Mouse (Mus musculus) midbrain, embryonic 10.5 days (tissue): ENCODE results near the gene Sema3f. TPM values are rescaled to one million over a fixed set of nuclear protein-coding genes. Genes with fewer than 3 reads are reported as not detected.

Source experiments
- DNase-seq: peaks from one replicate; pipeline ENCODE4 v3.0.0-alpha.2; 2017; ENCODE audit warnings: low spot score
- H3K27ac ChIP-seq: fragments of 300-500 bp; sonication (generic); replicated peaks from 2 replicates; pipeline ENCODE4 v1.5.1; 2016; ENCODE audit warnings: mild to moderate bottlenecking
- H3K27me3 ChIP-seq: fragments of 300-500 bp; sonication (generic); 2 replicates; pipeline ENCODE4 v1.6.1; 2016; ENCODE audit warnings: low read depth, mild to moderate bottlenecking; ENCODE audit not compliant: poor library complexity, severe bottlenecking
- H3K36me3 ChIP-seq: fragments of 300-500 bp; sonication (generic); 2 replicates; pipeline ENCODE4 v1.6.1; 2016; ENCODE audit warnings: mild to moderate bottlenecking, moderate library complexity
- H3K4me1 ChIP-seq: fragments of 300-500 bp; sonication (generic); 2 replicates; pipeline ENCODE4 v1.6.1; 2016
- H3K4me3 ChIP-seq: fragments of 300-500 bp; sonication (generic); 2 replicates; pipeline ENCODE4 v1.5.1; 2016; ENCODE audit warnings: mild to moderate bottlenecking, moderate library complexity
- H3K9me3 ChIP-seq: fragments of 300-500 bp; sonication (generic); replicated peaks from 2 replicates; pipeline ENCODE4 v1.6.1; 2016; ENCODE audit warnings: mild to moderate bottlenecking
- WGBS: fragments of 180-500 bp; shearing (Covaris S2); methylation state at CpG from one replicate; pipeline ENCODE4 v1.1.7; 2016; 5-methylcytosine and 5-hydroxymethylcytosine counted together
- polyA plus RNA-seq: library from polyadenylated mRNA; unstranded; fragments of >200 nt; fragmentation: Nextera tagmentation; extraction: Ambion mirVana; gene quantifications from 2 replicates; pipeline ENCODE4 v1.2.1, GENCODE M21; 2016

The Sema3f gene
- polyA plus RNA-seq, result 14.9 and 17.2 TPM in 2 replicates

DNA sequence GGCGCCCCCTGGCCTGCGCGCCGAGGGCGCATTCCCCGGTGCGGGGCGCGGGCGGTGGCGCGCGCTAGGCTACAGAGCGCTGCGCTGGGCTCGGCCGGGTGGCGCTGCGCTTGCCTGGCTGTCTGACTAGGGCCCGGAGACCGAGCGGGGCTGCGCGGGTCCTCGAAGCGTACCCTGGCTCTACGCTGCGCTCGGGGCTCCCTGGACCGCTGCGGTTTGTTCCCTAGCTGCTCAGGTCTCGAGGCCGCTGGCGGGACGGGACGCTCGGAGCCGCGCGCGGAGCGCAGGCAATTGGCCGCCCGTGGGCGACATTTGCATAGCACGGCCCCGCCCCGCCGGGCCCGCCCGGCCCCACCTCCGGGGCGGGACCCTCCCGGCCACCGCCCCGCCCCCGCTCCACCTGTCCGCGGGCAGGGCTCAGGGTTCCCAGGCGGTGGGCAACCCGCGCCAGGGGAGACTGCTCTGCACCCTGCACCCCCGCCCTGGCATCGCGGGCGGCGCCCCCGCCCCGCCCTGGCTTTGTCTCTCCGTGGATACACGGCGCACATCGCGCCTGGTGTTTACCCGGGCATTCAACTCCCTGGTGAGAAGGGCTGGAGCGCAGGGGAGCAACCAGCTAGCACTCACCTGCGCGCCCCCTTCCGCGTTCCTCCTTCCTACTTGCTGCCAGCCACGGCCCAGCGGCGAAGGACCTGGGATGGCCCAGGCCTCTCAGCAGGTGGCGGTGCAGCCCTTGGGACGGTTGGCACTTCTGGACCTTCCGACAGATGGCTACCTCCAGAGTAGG, at the start of gene Sema3f:
Sema3f (minus strand) TSS at position 779 of the 787 bp plus-strand sequence.
- peaks cover 58% of the 10 kb centered on the region for H3K27me3 ChIP-seq

DNA sequence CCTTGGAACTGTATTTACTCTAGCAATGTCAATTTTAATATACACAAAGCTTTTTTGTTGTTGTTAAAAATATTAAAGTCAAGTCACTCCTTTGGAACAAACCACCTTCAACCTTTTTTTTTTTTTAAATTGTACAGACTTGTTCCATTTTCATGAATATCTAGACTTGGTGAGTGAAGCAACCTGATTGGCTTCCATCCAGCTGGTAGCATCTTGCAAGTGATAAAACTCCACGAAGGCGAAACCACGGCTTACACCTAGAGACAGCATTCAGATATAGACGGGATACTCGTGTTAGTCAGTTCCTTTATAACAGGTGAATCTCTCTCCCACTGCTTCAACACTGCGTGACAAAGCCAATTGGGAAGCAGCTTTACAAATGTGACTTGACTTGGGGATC, 49.3 kb upstream of the Sema3f start:
- no peaks in the 10 kb centered on the region for H3K4me1 ChIP-seq
- H3K27ac ChIP-seq, result no peak overlapping the region
- DNase-seq, result no peak
- H3K27me3 ChIP-seq, result no peaks in the 10 kb centered on the region
- no peak overlapping the region for H3K4me3 ChIP-seq
- H3K9me3 ChIP-seq, result no peaks in the 10 kb centered on the region
- 96% methylated on average over 6 of the region's 6 CpGs for WGBS
- peaks cover 99% of the 10 kb centered on the region for H3K36me3 ChIP-seq

More for the DNA sequence above, at the start of gene Sema3f:
- peak; percentile 85 for DNase-seq
- Histone ChIP-seq H3K9me3 (no peaks in the 10 kb centered on the region), H3K4me3 (peak within 1 kb of the TSS; percentile 89), H3K27ac (peak within 1 kb of the TSS; percentile 96), H3K36me3 (peaks cover 10% of the 10 kb centered on the region), H3K4me1 (peaks cover 77% of the 10 kb centered on the region)
- WGBS, result under 1% methylated on average over 86 of the region's 86 CpGs

- Histone ChIP-seq H3K36me3 (peaks cover 99% of the 10 kb centered on the region), H3K27ac (no peak overlapping the region), H3K4me1 (no peaks in the 10 kb centered on the region), H3K27me3 (no peaks in the 10 kb centered on the region), H3K9me3 (no peaks in the 10 kb centered on the region; the same call in 1 of the 2 replicates), H3K4me3 (no peak overlapping the region)
- 98% methylated on average over 5 of the region's 5 CpGs for WGBS
- DNase-seq, result no peak
Measured at GRCm38 (mm10) chr9:107750378-107750777, 40.1 kb upstream of the Sema3f start.

DNA sequence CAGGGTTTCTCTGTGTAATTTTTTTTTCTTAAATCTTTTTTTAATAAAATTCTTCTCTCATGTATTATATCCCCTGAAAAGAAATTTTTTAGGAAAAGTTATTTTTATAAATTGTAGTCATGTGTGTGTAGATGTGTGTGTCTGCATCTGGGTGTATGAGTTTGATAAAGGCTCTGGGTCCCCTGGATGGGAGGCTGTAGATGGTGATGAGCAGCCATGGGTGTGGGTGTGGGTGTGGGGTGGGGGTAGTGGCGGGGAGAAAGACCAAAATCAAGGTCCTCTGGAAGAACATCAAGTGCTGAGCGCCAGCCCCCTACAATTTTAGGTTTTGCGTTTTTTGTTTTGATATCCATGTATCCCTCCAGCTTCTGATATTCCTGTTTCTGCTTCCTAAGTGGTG, 37.8 kb upstream of the Sema3f start:
- Histone ChIP-seq H3K9me3 (no peaks in the 10 kb centered on the region; the same call in 1 of the 2 replicates), H3K36me3 (peaks cover 100% of the 10 kb centered on the region), H3K27me3 (no peaks in the 10 kb centered on the region), H3K4me3 (no peak overlapping the region), H3K27ac (no peak overlapping the region), H3K4me1 (no peaks in the 10 kb centered on the region)
- 89% methylated on average over 3 of the region's 3 CpGs for WGBS
- DNase-seq, result no peak

DNA sequence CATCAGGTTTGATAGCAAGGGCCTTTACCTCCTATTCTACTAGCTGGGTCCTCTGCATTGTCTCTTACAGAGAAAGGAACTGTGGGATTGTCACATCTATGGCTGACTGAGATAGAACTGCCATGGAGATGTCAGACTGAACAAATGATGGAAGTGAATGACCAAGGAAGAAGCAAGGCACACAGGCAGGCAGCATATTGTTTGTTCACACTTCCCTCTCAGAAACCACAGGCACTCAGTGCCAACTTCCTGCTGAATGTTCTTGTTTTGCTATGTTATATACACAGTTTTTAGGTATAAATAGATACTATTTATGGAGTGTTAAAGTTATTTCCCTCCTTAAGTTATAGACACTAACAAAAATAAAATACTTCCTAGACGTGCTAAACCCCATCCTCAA, 37.0 kb upstream of the Sema3f start:
- no peak overlapping the region for H3K4me3 ChIP-seq
- H3K27ac ChIP-seq, result no peak overlapping the region
- H3K27me3 ChIP-seq, result no peaks in the 10 kb centered on the region
- peaks cover 100% of the 10 kb centered on the region for H3K36me3 ChIP-seq
- DNase-seq, result no peak
- WGBS, result 90% methylated on average over 1 of the region's 1 CpGs
- no peaks in the 10 kb centered on the region for H3K4me1 ChIP-seq
- no peaks in the 10 kb centered on the region; the same call in 1 of the 2 replicates for H3K9me3 ChIP-seq

DNA sequence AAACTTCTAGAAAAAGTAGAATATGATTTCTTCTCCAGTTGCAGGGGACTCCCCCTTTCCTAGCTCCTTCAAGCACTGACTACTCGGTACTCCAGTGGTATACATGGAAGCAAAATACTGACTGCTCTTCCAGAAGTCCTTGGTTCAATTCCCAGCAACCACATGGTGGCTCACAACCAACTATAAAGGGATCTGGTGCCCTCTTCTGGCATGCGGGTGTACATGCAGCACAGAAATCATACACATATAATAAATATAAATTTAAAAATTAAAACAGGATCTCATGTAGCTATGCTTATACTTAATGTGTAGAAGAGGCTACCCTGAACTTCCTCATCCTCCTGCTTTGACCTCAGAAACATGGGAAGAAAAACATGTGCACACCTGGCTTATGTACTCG, 36.4 kb upstream of the Sema3f start:
- WGBS, result 95% methylated on average over 3 of the region's 3 CpGs
- H3K27me3 ChIP-seq, result no peaks in the 10 kb centered on the region
- H3K36me3 ChIP-seq, result peaks cover 100% of the 10 kb centered on the region
- DNase-seq, result no peak
- H3K27ac ChIP-seq, result no peak overlapping the region
- H3K4me1 ChIP-seq, result no peaks in the 10 kb centered on the region
- H3K9me3 ChIP-seq, result no peaks in the 10 kb centered on the region; the same call in 1 of the 2 replicates
- H3K4me3 ChIP-seq, result no peak overlapping the region

- Histone ChIP-seq H3K4me1 (no peaks in the 10 kb centered on the region), H3K27ac (no peak overlapping the region), H3K27me3 (no peaks in the 10 kb centered on the region), H3K9me3 (no peaks in the 10 kb centered on the region; the same call in 1 of the 2 replicates), H3K4me3 (no peak overlapping the region), H3K36me3 (peaks cover 100% of the 10 kb centered on the region)
- DNase-seq, result no peak
- 94% methylated on average over 6 of the region's 6 CpGs for WGBS
Measured at GRCm38 (mm10) chr9:107744061-107744460, 33.8 kb upstream of the Sema3f start.

- peaks cover 28% of the 10 kb centered on the region for H3K27me3 ChIP-seq
- peak; percentile 57 for DNase-seq
- H3K4me1 ChIP-seq, result peaks cover 45% of the 10 kb centered on the region
- H3K27ac ChIP-seq, result peak overlapping the region; percentile 29; the same call in 1 of the 2 replicates
- H3K9me3 ChIP-seq, result no peaks in the 10 kb centered on the region
- WGBS, result 56% methylated on average over 4 of the region's 4 CpGs
- H3K4me3 ChIP-seq, result no peak overlapping the region
- peaks cover 58% of the 10 kb centered on the region for H3K36me3 ChIP-seq
Measured at GRCm38 (mm10) chr9:107738841-107739202, 28.5 kb upstream of the Sema3f start.

DNA sequence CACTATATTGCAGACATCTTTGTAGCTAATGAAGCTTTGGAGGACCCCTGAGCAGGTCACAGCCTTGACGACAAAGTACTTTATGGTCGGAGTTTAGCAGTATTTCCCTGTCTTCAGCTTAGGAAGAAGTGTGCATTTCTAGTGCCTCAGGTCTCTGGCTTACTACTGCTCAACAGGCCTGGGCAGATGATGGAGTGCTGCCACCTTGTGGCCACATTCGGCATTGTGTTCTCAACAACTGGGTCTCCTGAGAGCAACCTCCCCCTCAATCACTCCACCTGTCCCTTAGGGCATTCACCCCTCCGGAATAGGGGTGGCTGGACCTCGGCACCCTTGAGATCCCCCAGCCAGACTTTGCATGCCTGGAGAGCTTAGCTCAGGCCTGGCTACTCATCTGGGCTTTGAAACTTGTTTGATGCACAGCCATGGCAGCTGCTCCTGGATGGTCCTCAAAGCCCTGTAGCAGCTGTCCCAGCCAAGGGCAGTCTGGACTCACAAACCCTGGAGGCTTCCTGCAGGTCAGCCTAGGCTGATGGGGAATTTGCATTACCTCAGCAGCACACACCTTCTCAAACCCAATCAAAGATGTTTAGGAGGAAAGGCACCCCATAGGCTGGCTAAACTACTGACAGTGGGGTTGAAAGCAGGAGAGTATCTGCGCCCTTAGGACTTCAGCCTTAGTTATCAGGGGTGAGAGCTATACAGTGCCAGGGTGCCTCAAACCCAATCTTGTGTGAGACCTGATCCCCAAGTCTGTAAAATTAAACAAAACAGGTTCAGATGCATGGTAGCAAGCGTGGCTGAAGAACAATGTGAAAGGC, 28.0 kb upstream of the Sema3f start:
- H3K27ac ChIP-seq, result peak overlapping the region; percentile 29; the same call in 1 of the 2 replicates
- WGBS, result 20% methylated on average over 7 of the region's 7 CpGs
- peaks cover 45% of the 10 kb centered on the region for H3K4me1 ChIP-seq
- peaks cover 28% of the 10 kb centered on the region for H3K27me3 ChIP-seq
- DNase-seq, result peak; percentile 90
- no peaks in the 10 kb centered on the region for H3K9me3 ChIP-seq
- H3K36me3 ChIP-seq, result peaks cover 52% of the 10 kb centered on the region
- no peak overlapping the region for H3K4me3 ChIP-seq

DNA sequence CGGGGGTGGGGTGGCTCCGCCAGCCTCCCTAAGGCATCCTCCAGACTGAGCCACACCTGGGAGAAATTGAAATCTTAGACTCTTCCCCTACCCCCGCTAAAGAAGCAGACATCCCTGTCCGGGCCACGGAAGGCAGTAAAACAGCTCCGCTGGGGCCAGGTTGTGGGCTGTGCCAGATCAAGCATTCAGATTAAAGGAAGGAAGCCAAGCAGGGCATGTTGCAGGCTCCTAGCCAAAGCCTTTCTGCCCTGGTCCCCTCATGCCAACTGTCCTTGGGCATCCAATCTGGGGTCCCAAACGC, 25.9 kb upstream of the Sema3f start:
- Histone ChIP-seq H3K4me3 (peak overlapping the region; percentile 39), H3K27ac (peak overlapping the region; percentile 80), H3K4me1 (peaks cover 55% of the 10 kb centered on the region), H3K36me3 (peaks cover 31% of the 10 kb centered on the region), H3K27me3 (peaks cover 28% of the 10 kb centered on the region), H3K9me3 (no peaks in the 10 kb centered on the region)
- 1% methylated on average over 7 of the region's 7 CpGs for WGBS
- DNase-seq, result no peak

DNA sequence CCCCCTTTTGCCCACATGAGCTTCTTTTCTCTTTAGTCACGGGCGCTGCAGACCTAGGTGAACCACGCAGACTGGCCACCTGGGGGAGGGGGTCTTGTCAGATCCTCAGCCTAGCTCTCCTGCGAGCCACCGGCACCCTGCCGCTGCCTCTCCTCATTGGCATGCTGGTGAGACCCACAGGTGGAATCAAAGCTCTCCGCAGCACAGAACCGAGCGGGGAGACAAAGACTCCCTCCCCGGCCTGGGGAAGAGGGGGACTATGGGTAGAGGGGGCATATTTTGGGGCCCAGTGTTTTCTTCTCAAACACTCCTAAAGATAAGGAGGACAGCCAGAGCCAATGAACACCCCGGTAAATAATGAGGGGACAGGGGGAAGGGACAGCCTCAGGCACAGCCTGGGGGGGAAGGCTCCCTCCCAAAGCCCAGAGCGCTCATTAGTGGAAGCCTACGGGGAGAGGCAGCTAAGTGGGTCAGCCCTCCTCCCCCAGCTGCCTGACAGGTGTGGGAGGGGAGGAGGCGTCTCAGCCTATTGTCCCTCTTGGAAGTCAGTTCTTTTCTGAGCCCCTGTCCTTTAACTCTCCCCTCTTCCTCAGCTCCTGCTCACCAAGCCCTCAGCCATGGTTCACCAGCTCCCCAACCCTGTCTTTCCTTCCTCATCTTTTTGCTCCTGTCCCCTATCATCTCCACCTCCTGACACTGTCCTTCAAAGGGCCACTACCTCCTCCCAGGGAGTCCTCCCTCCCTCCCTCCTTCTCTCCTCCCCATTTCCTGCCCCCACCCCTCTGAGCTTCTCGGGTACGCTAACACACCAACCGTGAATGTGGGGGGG, 25.3 kb upstream of the Sema3f start:
- DNase-seq, result no peak
- Histone ChIP-seq H3K4me1 (peaks cover 61% of the 10 kb centered on the region), H3K9me3 (no peaks in the 10 kb centered on the region), H3K36me3 (peaks cover 25% of the 10 kb centered on the region), H3K27ac (peak overlapping the region; percentile 80), H3K4me3 (peak overlapping the region; percentile 39), H3K27me3 (peaks cover 28% of the 10 kb centered on the region)
- WGBS, result 2% methylated on average over 17 of the region's 17 CpGs

DNA sequence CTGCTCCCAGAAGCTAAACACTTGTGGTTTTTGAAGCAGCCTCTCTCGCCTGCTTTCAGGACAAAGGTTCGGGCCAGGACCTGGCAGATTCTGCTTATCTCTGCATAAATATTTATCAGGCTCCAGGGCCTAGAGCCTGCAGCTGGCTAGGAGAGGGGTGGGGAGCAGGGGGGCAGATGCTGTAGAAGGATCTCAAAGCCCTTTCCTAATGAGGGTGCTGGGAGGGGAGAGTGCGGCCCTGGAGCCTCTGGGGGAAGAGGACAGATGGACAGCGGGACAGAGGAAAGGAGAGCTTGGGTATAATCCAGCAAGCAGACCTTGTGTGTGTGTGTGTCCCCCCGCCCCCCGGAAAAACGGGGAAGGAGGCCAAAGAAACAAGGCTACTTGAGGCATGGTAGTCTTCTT, 24.3 kb upstream of the Sema3f start:
- Histone ChIP-seq H3K9me3 (no peaks in the 10 kb centered on the region), H3K4me1 (peaks cover 71% of the 10 kb centered on the region), H3K4me3 (peak overlapping the region; percentile 39), H3K36me3 (peaks cover 15% of the 10 kb centered on the region), H3K27ac (peak overlapping the region; percentile 80), H3K27me3 (peaks cover 28% of the 10 kb centered on the region)
- 27% methylated on average over 7 of the region's 7 CpGs for WGBS
- DNase-seq, result peak; percentile 53
